Mouse (Mus musculus) naive thymus-derived CD4-positive, alpha-beta T cell, adult 2 months (primary cell): Measurements from ENCODE around the gene Ano1.

ENCODE experiments used
- DNase-seq: peaks from one replicate; pipeline ENCODE4 v3.0.0-alpha.2; 2011; ENCODE audit warnings: low read depth

The Ano1 gene

GRCm38 (mm10) chr7:144751833-144752232, at the start of gene Ano1:
TSS of gene Ano1 (minus strand) at chr7:144751974.
- no peak for DNase-seq

DNA sequence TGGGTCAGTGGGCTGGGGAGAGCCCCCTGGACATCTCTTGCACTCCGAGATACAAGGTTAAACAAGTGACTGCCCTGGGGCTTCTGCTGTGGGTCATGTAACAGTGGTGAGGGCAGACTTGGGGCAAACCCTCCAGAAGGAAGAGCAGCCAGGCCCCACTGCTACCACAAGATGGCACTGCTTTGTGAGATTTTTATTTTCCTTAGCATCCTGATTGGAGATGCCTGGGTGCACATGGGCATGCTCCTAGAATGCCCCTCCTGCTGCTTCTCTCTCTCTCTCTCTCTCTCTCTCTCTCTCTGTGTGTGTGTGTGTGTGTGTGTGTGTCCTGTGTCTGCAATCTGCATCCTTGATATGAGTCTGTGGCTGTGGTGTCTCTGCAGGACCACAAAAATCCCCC, 46.7 kb upstream of the Ano1 start:
- no peak for DNase-seq

DNA sequence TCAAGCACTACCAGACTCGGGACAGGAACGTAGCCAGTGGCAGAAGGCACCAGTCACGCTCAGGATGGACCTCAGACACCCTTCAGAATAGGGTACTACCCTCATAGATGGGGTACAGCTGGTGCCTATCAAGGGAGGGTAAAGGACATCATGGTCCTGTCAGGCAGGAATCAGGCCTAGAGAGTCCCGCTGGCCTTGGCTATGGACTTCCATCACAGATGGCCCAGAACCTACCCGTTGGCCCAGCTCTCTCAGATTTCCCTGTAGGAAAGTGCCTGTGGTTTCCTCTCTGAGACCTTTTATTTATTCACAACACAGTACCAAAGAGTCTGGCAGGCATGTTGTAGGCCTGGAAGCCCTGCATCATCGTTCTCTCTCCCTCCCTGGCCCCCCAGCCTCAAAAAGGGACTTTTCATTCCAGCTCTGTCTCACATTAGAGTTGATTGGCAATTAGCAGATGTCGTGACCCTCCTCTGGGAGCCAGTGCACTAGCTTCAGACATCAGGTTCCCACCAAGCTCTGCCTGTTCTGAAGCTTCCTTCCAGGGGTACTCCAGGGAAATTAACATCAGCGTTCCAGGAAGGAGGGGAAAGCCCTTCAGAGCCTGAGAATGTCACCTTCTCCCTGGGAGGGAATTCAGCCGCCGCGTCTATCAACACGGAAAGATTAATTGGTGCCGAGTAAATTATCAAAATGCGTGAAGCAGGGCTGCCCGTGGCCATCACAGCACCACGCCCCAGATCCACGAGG, 45.4 kb upstream of the Ano1 start:
- DNase-seq, result no peak

GRCm38 (mm10) chr7:144795976-144796474, 44.3 kb upstream of the Ano1 start:
- no peak for DNase-seq

GRCm38 (mm10) chr7:144793296-144793695, 41.5 kb upstream of the Ano1 start:
- no peak for DNase-seq

DNA sequence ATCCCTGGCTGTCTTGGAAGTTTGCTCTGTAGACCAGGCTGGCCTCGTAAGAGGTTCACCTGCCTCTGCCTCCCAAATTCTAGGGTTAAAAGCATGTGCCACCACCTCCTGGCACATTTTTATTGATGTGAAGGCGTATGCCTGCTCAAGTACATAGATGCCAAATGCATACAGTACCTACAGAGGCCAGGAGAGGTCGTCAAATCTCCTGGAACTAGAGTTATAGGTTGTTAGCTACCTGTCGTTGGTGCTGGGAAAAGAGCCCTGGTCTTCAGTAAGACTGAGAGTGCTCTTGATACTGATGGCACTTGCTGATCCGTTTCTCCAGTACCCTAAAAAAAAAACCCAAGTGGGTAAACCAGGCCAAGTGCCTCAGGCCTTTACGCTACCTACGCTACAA, 39.7 kb upstream of the Ano1 start:
- no peak for DNase-seq

DNA sequence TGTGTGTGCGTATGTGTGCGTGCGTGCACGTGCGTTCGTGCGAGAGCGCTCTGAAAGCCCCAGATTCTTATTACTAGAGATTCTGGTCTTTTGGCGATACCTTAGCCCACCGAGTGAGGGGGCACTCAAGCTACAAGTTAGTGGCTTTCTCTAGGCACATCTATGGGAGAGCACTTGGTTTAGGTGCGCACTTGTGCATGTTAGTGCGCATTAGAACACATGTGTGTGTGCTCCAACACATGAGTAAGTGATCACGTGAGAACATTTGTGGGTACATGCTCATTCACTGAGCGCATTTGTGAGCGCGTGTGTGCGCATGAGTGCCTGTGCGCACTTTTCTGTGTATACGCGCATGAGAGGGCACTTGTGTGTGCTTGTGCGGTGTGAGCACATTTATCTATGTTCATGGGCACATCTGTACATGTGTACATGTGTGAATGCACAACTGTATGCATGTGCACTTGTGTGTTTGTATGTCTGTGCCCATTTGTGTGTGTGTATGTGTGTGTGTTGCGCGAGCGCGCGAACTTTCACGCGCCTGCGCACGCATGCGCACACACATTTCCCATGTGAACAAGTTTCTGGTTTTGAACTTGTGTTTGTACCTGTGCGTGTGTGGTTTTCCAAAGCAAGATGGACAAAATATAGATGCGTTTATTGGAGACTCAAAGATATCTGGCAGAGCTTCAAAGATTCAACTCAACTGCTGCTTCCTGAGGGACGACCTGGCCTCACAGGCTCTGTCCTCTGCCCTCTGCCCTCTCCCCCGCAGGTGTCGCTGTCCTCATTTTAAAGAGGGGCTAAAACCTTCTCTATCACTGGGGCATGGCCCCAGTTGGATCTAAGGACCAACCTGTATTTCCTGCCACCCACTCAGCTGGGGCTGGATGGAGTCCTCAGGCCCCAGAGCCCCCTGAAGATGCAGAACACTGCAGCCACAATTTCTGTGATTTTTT, 38.1 kb upstream of the Ano1 start:
- no peak for DNase-seq

- no peak for DNase-seq
Measured at GRCm38 (mm10) chr7:144788631-144789030, 36.9 kb upstream of the Ano1 start.

DNA sequence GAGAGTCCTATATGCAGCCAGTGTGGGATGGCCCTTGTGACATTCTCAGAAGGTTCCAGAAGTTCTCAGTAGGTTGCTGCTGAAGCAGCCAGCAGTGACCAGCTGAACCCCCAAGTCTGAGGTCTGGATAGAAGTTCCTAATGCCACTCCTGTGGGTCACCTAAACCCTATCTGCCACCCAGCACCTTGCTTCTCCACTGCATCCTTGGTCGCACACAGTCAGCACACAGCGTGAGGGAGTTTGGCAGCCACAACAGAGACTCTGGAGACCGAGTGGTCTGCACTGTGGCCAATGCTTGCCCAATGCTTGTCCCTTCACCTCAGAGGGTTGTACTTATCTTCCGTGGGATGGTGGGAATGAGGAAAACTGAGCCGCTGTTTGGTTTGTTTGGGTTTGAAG, 35.7 kb upstream of the Ano1 start:
- no peak for DNase-seq

DNA sequence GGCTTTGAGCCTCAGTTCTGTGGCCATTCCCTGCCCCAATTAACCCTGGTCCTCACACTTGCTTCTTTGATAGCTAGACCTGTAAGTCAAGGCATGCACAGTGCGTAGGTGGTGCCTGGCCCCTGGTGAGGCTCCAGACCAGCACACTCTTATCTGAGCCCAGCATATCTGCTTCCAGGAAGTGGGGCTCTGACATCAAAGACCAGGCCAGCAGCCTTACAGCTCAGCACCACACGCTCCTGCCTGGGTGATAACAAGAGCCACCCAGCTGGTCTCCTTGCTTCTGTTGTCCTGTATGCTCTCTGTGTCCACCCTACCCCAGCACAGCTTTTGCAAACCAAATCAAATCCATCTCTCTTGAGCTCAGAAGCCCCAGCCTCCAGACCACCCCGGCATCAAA, 34.8 kb upstream of the Ano1 start:
- no peak for DNase-seq

- DNase-seq, result no peak
Measured at GRCm38 (mm10) chr7:144784176-144784575, 32.4 kb upstream of the Ano1 start.

- no peak for DNase-seq
Measured at GRCm38 (mm10) chr7:144782402-144782801, 30.6 kb upstream of the Ano1 start.

DNA sequence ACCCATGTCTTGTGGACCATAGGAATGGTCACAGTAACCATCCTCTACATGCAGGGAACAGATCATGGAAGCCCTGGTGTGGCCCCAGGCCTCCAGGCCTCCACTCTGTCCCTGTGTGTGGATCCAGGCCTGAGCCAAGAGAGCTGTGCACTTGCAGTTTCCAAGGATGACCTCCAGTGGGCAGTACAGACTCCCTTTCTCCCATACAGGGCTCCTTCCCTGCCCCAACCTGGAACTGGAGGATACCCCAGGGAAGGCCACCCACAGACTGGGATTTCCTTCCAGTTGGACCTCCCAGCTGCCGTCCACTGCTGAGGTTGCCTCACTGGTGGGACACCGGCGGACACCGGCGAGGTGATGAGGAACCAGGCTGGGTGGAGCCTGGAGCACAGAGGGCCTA, 29.6 kb upstream of the Ano1 start:
- no peak for DNase-seq

DNA sequence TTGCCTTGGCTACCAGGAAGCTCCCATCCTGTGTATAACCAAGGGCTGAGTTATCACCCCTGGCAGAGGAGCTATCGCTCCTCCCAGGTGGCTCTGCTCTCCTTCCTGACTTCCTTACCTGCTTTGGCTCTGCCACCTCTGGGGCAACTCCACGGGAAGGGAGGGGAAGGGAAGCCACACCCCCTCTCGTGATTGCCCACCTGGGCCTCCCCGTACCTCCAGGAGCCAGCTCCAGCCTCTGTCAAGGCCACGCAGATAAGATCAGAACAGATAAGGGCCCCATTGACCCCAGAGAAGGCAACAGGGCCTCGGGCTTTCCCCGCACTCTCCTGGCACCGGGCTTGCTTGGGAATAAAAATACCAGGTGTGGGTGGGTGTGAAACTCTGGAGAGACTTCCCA, 28.4 kb upstream of the Ano1 start:
- DNase-seq, result no peak

DNA sequence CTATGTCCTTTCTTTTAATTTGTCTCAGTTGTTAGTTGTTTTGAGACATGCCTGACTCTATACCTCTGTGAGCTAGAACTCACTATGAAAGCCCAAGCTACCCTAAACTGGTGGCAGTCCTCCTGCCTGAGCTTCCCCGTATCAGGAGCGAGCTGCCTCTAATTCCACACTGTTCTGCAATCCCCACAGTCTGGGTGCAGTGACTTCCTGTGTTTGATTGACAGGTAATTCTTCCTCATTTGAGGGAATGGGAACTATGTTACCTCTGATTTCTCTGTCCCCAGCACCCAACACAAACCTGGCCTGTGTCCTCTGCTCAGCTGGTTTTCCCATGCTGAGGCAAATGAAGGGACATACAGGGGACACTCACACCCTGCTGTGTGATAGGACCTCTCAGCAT, 27.9 kb upstream of the Ano1 start:
- DNase-seq, result no peak

GRCm38 (mm10) chr7:144777805-144778204, 26.0 kb upstream of the Ano1 start:
- DNase-seq, result no peak

DNA sequence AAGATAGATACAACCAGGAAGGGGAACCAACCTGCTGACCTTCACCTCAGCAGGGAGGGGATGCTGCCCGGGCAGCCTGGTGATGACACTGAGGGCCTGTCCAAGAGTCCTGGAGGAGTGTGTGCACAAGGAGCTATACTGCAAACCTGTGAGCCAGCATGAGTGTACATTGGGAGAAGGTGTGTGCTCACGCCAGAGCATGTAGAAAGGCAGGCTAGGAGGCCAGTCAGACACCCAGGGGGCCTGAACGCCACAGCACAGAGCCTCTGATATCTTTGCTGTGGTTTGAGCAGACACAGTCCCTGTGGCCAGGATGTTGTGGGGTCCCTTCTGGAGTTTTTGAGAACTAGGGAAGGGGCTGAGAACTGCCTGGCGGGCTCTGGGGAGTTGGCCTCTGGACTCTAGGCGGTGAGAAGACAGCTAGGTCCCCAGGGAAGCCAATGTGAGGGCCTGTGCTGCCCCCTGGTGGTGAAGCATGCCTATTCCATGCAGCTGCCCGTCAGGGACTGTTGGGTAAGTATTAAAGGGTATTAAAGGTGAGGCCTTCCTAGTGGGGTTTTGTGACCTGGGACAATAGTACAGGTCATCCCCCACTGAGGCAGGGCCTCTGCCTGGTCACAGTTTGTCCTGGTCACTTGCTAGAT, 24.2 kb upstream of the Ano1 start:
- DNase-seq, result peak; percentile 45

- DNase-seq, result no peak
Measured at GRCm38 (mm10) chr7:144775214-144775613, 23.4 kb upstream of the Ano1 start.

DNA sequence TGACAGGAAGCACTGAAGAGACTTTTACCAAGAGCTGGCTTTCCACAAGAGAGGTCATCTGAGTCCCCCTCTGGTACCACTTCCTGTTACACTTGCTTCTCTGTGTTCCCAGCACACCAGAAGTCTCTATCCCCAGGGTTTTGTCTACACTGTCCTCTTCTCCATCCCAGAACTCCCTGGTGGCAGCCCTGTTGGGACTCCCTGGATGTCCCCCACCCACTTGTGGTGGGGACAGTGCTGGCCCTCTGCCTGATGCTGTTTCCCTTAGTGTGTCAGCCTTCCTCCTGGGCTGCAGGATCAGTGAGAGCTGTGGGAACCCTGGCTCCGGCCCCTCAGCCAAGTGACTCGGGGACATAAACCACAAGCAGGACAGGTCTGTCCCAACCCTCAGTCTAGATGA, 22.5 kb upstream of the Ano1 start:
- no peak for DNase-seq

DNA sequence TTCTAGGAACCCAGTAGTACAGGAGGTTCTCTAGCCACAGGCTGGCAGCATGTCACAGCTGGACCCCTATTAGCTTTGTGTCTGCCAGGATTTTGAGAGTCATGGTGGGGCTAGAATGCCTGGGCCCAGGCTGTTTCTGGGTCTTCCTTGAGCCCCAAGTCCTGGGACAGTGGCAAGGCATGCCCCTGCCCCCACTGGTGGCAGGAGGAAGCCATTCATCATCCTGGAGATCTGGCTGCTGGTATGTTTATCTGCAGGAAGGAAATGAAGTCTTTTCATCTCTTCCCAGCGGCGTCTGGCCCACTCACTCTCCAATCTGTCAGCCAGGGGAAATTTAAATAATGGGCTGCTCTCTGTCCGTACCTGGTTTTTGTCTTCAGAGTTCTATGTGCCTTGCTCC, 18.3 kb upstream of the Ano1 start:
- no peak for DNase-seq

GRCm38 (mm10) chr7:144769434-144770080, 17.8 kb upstream of the Ano1 start:
- DNase-seq, result no peak

GRCm38 (mm10) chr7:144768845-144769244, 17.1 kb upstream of the Ano1 start:
- no peak for DNase-seq
